Mouse (Mus musculus): Measurements from ENCODE around the gene Stk11. TPM values are rescaled to one million over a fixed set of nuclear protein-coding genes. Genes with fewer than 3 reads are reported as not detected.
A peak's percentile ranks its signal among the peaks of the same experiment; 100 is the strongest.

Gene Stk11
- total RNA-seq, 1 experiment: 124 TPM

GRCm38 (mm10) chr10:80158307-80158986 is 42.8 kb downstream of the Stk11 start:
- Histone ChIP-seq H3K4me3 (ENCODE audit: insufficient read depth in 1 of 2, low read depth in 1 of 2, low read length in 2 of 2, poor library complexity in 1 of 2, severe bottlenecking in 1 of 2) (no peak overlapping the region), H3K4me1 (ENCODE audit: control insufficient read depth in 2 of 2, insufficient read depth in 2 of 2, low read length in 2 of 2, poor library complexity in 1 of 2) (peaks cover 4 to 35% of the 10 kb centered on the region in 2 experiments), H3K36me3 (ENCODE audit: control insufficient read depth, insufficient read depth, low read length, poor library complexity, severe bottlenecking) (peaks cover 37% of the 10 kb centered on the region), H3K9ac (ENCODE audit: insufficient read depth, low read depth, low read length, poor library complexity, severe bottlenecking) (peak overlapping the region; percentile 41), H3K27ac (ENCODE audit: insufficient read depth, low read depth, low read length, poor library complexity, severe bottlenecking) (peak overlapping the region; percentile 88), H3K9me3 (ENCODE audit: control insufficient read depth, insufficient read depth, low read depth, low read length) (no peaks in the 10 kb centered on the region)
- no peak for DNase-seq (ENCODE audit: low read depth, low spot score)
- TF ChIP-seq CHD2 (IDR thresholded peaks at IDR 0.05; ENCODE audit: low read depth, low read length) (no peak), HCFC1 (IDR thresholded peaks at IDR 0.05; ENCODE audit: borderline replicate concordance, insufficient read depth, low read length) (no peak), ZC3H11A (IDR thresholded peaks at IDR 0.05; ENCODE audit: borderline replicate concordance, low read depth, low read length) (no peak), ZNF384 (IDR thresholded peaks at IDR 0.05; ENCODE audit: low read depth, low read length) (no peak), MAFK (IDR thresholded peaks at IDR 0.05; ENCODE audit: insufficient read depth, low read depth, low read length) (no peak)
- in situ Hi-C loops (cut with MboI; ENCODE audit: low sequenced_read_pairs in 2 of 2, unreplicated experiment in 2 of 2): no loop called here

GRCm38 (mm10) chr10:80159021-80159560 is 43.5 kb downstream of the Stk11 start:
- Histone ChIP-seq H3K27ac (ENCODE audit: insufficient read depth, low read depth, low read length, poor library complexity, severe bottlenecking) (peak overlapping the region; percentile 88), H3K4me3 (ENCODE audit: insufficient read depth in 1 of 2, low read depth in 1 of 2, low read length in 2 of 2, poor library complexity in 1 of 2, severe bottlenecking in 1 of 2) (peak overlapping the region; percentile 40), H3K9me3 (ENCODE audit: control insufficient read depth, insufficient read depth, low read depth, low read length) (no peaks in the 10 kb centered on the region), H3K36me3 (ENCODE audit: control insufficient read depth, insufficient read depth, low read length, poor library complexity, severe bottlenecking) (peaks cover 31% of the 10 kb centered on the region), H3K9ac (ENCODE audit: insufficient read depth, low read depth, low read length, poor library complexity, severe bottlenecking) (peak overlapping the region; percentile 41; the same call in 1 of the 2 replicates), H3K4me1 (ENCODE audit: control insufficient read depth in 2 of 2, insufficient read depth in 2 of 2, low read length in 2 of 2, poor library complexity in 1 of 2) (peaks cover 4 to 40% of the 10 kb centered on the region in 2 experiments)
- no peak for TF ChIP-seq HCFC1 (IDR thresholded peaks at IDR 0.05; ENCODE audit: borderline replicate concordance, insufficient read depth, low read length)
- no peak for TF ChIP-seq MAFK (IDR thresholded peaks at IDR 0.05; ENCODE audit: insufficient read depth, low read depth, low read length)
- no peak for TF ChIP-seq ZNF384 (IDR thresholded peaks at IDR 0.05; ENCODE audit: low read depth, low read length)
- TF ChIP-seq ZC3H11A (IDR thresholded peaks at IDR 0.05; ENCODE audit: borderline replicate concordance, low read depth, low read length): no peak
- TF ChIP-seq CHD2 (IDR thresholded peaks at IDR 0.05; ENCODE audit: low read depth, low read length): no peak
- DNase-seq (ENCODE audit: low read depth, low spot score): no peak
- in situ Hi-C loops (cut with MboI; ENCODE audit: low sequenced_read_pairs in 2 of 2, unreplicated experiment in 2 of 2): no loop called here

- peak; percentile 94 for DNase-seq (ENCODE audit: low read depth, low spot score)
- Histone ChIP-seq H3K4me1 (ENCODE audit: control insufficient read depth in 2 of 2, insufficient read depth in 2 of 2, low read length in 2 of 2, poor library complexity in 1 of 2) (peaks cover 4 to 38% of the 10 kb centered on the region in 2 experiments), H3K4me3 (ENCODE audit: insufficient read depth in 1 of 2, low read depth in 1 of 2, low read length in 2 of 2, poor library complexity in 1 of 2, severe bottlenecking in 1 of 2) (peak overlapping the region; percentile 45 to 57), H3K36me3 (ENCODE audit: control insufficient read depth, insufficient read depth, low read length, poor library complexity, severe bottlenecking) (peaks cover 24% of the 10 kb centered on the region), H3K9me3 (ENCODE audit: control insufficient read depth, insufficient read depth, low read depth, low read length) (no peaks in the 10 kb centered on the region), H3K9ac (ENCODE audit: insufficient read depth, low read depth, low read length, poor library complexity, severe bottlenecking) (peak overlapping the region; percentile 71), H3K27ac (ENCODE audit: insufficient read depth, low read depth, low read length, poor library complexity, severe bottlenecking) (peak overlapping the region; percentile 88)
- in situ Hi-C loops (cut with MboI; ENCODE audit: low sequenced_read_pairs in 2 of 2, unreplicated experiment in 2 of 2): no loop called here
- no peak for TF ChIP-seq ZC3H11A (IDR thresholded peaks at IDR 0.05; ENCODE audit: borderline replicate concordance, low read depth, low read length)
- TF ChIP-seq CHD2 (IDR thresholded peaks at IDR 0.05; ENCODE audit: low read depth, low read length): peak; percentile 85
- TF ChIP-seq HCFC1 (IDR thresholded peaks at IDR 0.05; ENCODE audit: borderline replicate concordance, insufficient read depth, low read length): peak; percentile 35; the same call in 1 of the 2 replicates
These were observed 44.2 kb downstream of the Stk11 start for GRCm38 (mm10) chr10:80159561-80160454.

- H3K27ac ChIP-seq (ENCODE audit: insufficient read depth, low read depth, low read length, poor library complexity, severe bottlenecking): peak overlapping the region; percentile 88
- no peaks in the 10 kb centered on the region for H3K9me3 ChIP-seq (ENCODE audit: control insufficient read depth, insufficient read depth, low read depth, low read length)
- peak overlapping the region; percentile 45 to 57 for H3K4me3 ChIP-seq (ENCODE audit: insufficient read depth in 1 of 2, low read depth in 1 of 2, low read length in 2 of 2, poor library complexity in 1 of 2, severe bottlenecking in 1 of 2)
- H3K4me1 ChIP-seq (ENCODE audit: control insufficient read depth in 2 of 2, insufficient read depth in 2 of 2, low read length in 2 of 2, poor library complexity in 1 of 2): peaks cover 7 to 38% of the 10 kb centered on the region in 2 experiments
- peaks cover 15% of the 10 kb centered on the region for H3K36me3 ChIP-seq (ENCODE audit: control insufficient read depth, insufficient read depth, low read length, poor library complexity, severe bottlenecking)
- TF ChIP-seq MAFK (IDR thresholded peaks at IDR 0.05; ENCODE audit: insufficient read depth, low read depth, low read length): no peak
- TF ChIP-seq ZNF384 (IDR thresholded peaks at IDR 0.05; ENCODE audit: low read depth, low read length): no peak
- TF ChIP-seq HCFC1 (IDR thresholded peaks at IDR 0.05; ENCODE audit: borderline replicate concordance, insufficient read depth, low read length): no peak
- TF ChIP-seq ZC3H11A (IDR thresholded peaks at IDR 0.05; ENCODE audit: borderline replicate concordance, low read depth, low read length): no peak
- TF ChIP-seq CHD2 (IDR thresholded peaks at IDR 0.05; ENCODE audit: low read depth, low read length): no peak
- no peak for DNase-seq (ENCODE audit: low read depth, low spot score)
- H3K9ac ChIP-seq (ENCODE audit: insufficient read depth, low read depth, low read length, poor library complexity, severe bottlenecking): peak overlapping the region; percentile 71
- in situ Hi-C loops (cut with MboI; ENCODE audit: low sequenced_read_pairs in 2 of 2, unreplicated experiment in 2 of 2): no loop called here
These were observed 45.1 kb downstream of the Stk11 start for GRCm38 (mm10) chr10:80160455-80161371.
